19 mouse cellular contexts compared by ENCODE assay signal in genomic region chr9:60236155-60236554, GRCm38 (mm10).
"Had no signal": no experiment of that assay in that cellular context is flagged by ENCODE, and none has a peak within 500 bp of the region (broad histone marks: within the 10 kb centered on the region; RNA-seq: fewer than 3 reads in every experiment).

No protein-coding gene starts in this region.

- H3K27me3 ChIP-seq: limb, embryonic 12.5 days; limb, embryonic 15.5 days; lung, embryonic 15.5 days; neural tube, embryonic 12.5 days; neural tube, embryonic 15.5 days; stomach, embryonic 15.5 days had no signal

- H3K4me3 ChIP-seq: limb, embryonic 12.5 days; limb, embryonic 15.5 days; lung, embryonic 15.5 days; neural tube, embryonic 12.5 days; neural tube, embryonic 15.5 days; stomach, embryonic 15.5 days had no signal

- H3K36me3 ChIP-seq: limb, embryonic 12.5 days; limb, embryonic 15.5 days; lung, embryonic 15.5 days; neural tube, embryonic 12.5 days; neural tube, embryonic 15.5 days; stomach, embryonic 15.5 days had no signal

- H3K27ac ChIP-seq: limb, embryonic 12.5 days; liver, embryonic 14.5 days; lung, embryonic 15.5 days; neural tube, embryonic 12.5 days; neural tube, embryonic 15.5 days; stomach, embryonic 15.5 days had no signal

- H3K9me3 ChIP-seq: limb, embryonic 12.5 days; limb, embryonic 15.5 days; lung, embryonic 15.5 days; neural tube, embryonic 12.5 days; neural tube, embryonic 15.5 days; stomach, embryonic 15.5 days had no signal

- ATAC-seq: intestine, postnatal 0 days; liver, postnatal 0 days had no signal

- H3K4me2 ChIP-seq: limb, embryonic 12.5 days; limb, embryonic 15.5 days; liver, embryonic 11.5 days; lung, embryonic 15.5 days; midbrain, embryonic 11.5 days; neural tube, embryonic 12.5 days; neural tube, embryonic 15.5 days; stomach, embryonic 15.5 days had no signal

- DNase-seq: kidney, adult 8-10 months; kidney, postnatal 36 days; layer of hippocampus, adult 9-11 months; liver, postnatal 0 days; lung, postnatal 14 days; midbrain, embryonic 14.5 days; right cerebral cortex, postnatal 25 days; spleen, adult 18-20 months; thymus, postnatal 36 days had no signal

- H3K9ac ChIP-seq: limb, embryonic 12.5 days; limb, embryonic 15.5 days; liver, embryonic 14.5 days; liver, postnatal 0 days; lung, embryonic 15.5 days; neural tube, embryonic 12.5 days; neural tube, embryonic 15.5 days; stomach, embryonic 15.5 days had no signal
